Mouse (Mus musculus) limb, embryonic 12.5 days (tissue): Measurements from ENCODE around the gene Ube4b. TPM values are rescaled to one million over a fixed set of nuclear protein-coding genes. Genes with fewer than 3 reads are reported as not detected.
A peak's percentile ranks its signal among the peaks of the same experiment; 100 is the strongest.
"Not testable (repeated sequence)": the region's sequence is repeated elsewhere in the genome, so short reads cannot be mapped to it uniquely, and the experiment has no call there.

ENCODE experiments used
- ATAC-seq: fragments of 200-750 bp; cut with Nextera tagmentation; 2 replicates; pipeline ENCODE4 v1.8.0; 2017; ENCODE audit warnings: low read depth, moderate TSS enrichment; ENCODE audit not compliant: insufficient number of reproducible peaks, insufficient read depth, low FRiP score, low TSS enrichment
- H3K27ac ChIP-seq: fragments of 300-500 bp; sonication (generic); 2 replicates; pipeline ENCODE4 v1.5.1; 2016; ENCODE audit warnings: mild to moderate bottlenecking, moderate library complexity
- H3K27me3 ChIP-seq: fragments of 300-500 bp; sonication (generic); 2 replicates; pipeline ENCODE4 v1.6.1; 2016; ENCODE audit warnings: mild to moderate bottlenecking, moderate library complexity
- H3K36me3 ChIP-seq: fragments of 300-500 bp; sonication (generic); 2 replicates; pipeline ENCODE4 v1.6.1; 2016; ENCODE audit warnings: mild to moderate bottlenecking, moderate library complexity
- H3K4me1 ChIP-seq: fragments of 300-500 bp; sonication (generic); replicated peaks from 2 replicates; pipeline ENCODE4 v1.6.1; 2016
- H3K4me2 ChIP-seq: fragments of 300-500 bp; sonication (generic); 2 replicates; pipeline ENCODE4 v1.6.1; 2016; ENCODE audit warnings: mild to moderate bottlenecking, moderate library complexity
- H3K4me3 ChIP-seq: fragments of 300-500 bp; sonication (generic); replicated peaks from 2 replicates; pipeline ENCODE4 v1.5.1; 2016; ENCODE audit warnings: mild to moderate bottlenecking
- H3K9ac ChIP-seq: fragments of 300-500 bp; sonication (generic); replicated peaks from 2 replicates; pipeline ENCODE4 v1.6.1; 2016; ENCODE audit warnings: mild to moderate bottlenecking, moderate library complexity
- H3K9me3 ChIP-seq: fragments of 300-500 bp; sonication (generic); 2 replicates; pipeline ENCODE4 v1.6.1; 2016; ENCODE audit warnings: mild to moderate bottlenecking, moderate library complexity
- WGBS: fragments of 180-500 bp; shearing (Covaris S2); methylation state at CpG from one replicate; pipeline ENCODE4 v1.1.7; 2016; 5-methylcytosine and 5-hydroxymethylcytosine counted together
- polyA plus RNA-seq: library from polyadenylated mRNA; unstranded; fragments of >200 nt; fragmentation: Nextera tagmentation; extraction: Ambion mirVana; gene quantifications from 2 replicates; pipeline ENCODE4 v1.2.1, GENCODE M21; 2016

The Ube4b gene
- polyA plus RNA-seq: 55.1 and 67.3 TPM in 2 replicates

DNA sequence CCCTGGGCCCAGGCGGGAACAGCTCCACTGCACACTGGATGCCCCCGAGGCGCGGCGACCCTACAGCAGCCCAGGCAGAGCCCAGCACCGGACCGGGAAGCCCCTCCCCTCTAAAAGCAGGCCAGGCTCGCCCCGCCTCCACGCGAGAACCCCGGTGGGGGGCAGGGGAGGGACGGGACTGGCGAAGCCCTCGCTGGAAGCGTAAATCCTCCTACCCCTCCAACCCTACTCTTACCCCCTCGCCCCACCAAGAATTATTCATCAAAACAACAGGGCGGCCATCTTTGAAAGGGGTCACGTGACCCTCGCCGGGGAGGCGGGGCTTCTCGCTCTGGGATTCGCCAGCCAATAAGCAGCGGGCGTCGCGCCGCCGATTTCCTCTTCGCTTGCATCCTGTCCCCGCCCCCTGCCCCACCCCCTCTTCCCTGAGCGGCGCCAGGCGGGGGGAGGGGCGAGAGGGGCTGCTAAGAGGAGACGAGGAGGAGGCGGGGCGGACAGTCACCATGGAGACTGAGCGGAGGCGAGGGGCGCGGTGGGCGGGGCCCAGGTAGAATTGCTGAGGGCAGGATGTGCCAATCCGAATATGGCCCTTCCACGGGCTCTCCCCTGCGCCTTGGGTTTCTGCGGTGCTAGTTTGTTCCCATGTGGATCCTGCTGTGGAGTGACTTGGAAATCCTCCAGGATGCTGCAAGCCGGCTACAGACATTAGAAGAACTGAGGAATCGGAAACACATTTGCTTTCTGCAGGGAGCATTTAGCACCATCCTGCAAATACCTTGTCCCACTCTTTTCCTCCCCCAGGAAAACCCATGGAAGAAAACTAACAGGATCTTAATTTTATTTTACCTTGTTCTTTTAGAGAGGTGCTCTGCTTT is at the start of gene Ube4b:
TSS of gene Ube4b (minus strand) at position 425 of the 875 bp plus-strand sequence.
- peak; percentile 94 for ATAC-seq
- under 1% methylated on average over 49 of the region's 50 CpGs for WGBS

DNA sequence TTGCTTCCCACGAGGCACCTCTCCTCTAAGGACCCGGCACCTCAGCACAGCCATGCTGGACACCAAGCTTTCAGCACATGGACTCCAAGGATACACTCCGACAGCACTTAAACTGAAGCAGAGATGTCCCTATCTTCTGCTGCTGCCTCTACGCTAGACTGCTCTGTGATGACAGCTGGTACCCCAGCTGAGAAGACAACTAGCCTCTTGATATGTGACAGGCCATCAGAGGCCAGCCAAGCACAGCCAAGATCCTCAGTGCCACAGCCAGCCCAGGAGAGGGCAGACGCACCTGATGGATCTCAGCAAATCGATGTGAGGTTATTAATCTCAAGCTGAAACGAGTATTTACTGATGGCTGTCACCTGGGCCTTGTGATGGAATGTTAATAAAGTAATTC is 48.5 kb upstream of the Ube4b start:
- Histone ChIP-seq H3K4me1 (no peaks in the 10 kb centered on the region), H3K9ac (no peak overlapping the region), H3K4me3 (no peak overlapping the region), H3K9me3 (no peaks in the 10 kb centered on the region), H3K27me3 (no peaks in the 10 kb centered on the region), H3K27ac (no peak overlapping the region), H3K4me2 (no peak overlapping the region), H3K36me3 (peaks cover 40% of the 10 kb centered on the region)
- WGBS: 83% methylated on average over 7 of the region's 7 CpGs
- ATAC-seq: no peak

More for the DNA sequence above, at the start of gene Ube4b:
- Histone ChIP-seq H3K27me3 (no peaks in the 10 kb centered on the region), H3K4me2 (peak within 1 kb of the TSS; percentile 78), H3K4me1 (peaks cover 12% of the 10 kb centered on the region; the same call in 1 of the 2 replicates), H3K27ac (peak within 1 kb of the TSS; percentile 98), H3K4me3 (peak within 1 kb of the TSS; percentile 96), H3K36me3 (no peaks in the 10 kb centered on the region), H3K9me3 (no peaks in the 10 kb centered on the region), H3K9ac (peak within 1 kb of the TSS; percentile 89)

GRCm38 (mm10) chr4:149469557-149469956 is 43.0 kb upstream of the Ube4b start:
- no peak overlapping the region for H3K9ac ChIP-seq
- peaks cover 64% of the 10 kb centered on the region for H3K36me3 ChIP-seq
- no peak overlapping the region for H3K27ac ChIP-seq
- H3K4me2 ChIP-seq: no peak overlapping the region
- ATAC-seq: no peak
- no peaks in the 10 kb centered on the region for H3K4me1 ChIP-seq
- H3K27me3 ChIP-seq: no peaks in the 10 kb centered on the region
- H3K9me3 ChIP-seq: no peaks in the 10 kb centered on the region
- 93% methylated on average over 3 of the region's 3 CpGs for WGBS
- no peak overlapping the region for H3K4me3 ChIP-seq

GRCm38 (mm10) chr4:149463435-149463950 is 36.9 kb upstream of the Ube4b start:
- ATAC-seq: no peak
- H3K9me3 ChIP-seq: no peaks in the 10 kb centered on the region
- whole genome bisulfite sequencing: 81% methylated on average over 6 of the region's 6 CpGs

GRCm38 (mm10) chr4:149462305-149462971 is 35.9 kb upstream of the Ube4b start:
- Histone ChIP-seq H3K27ac (no peak overlapping the region), H3K4me1 (no peaks in the 10 kb centered on the region), H3K36me3 (peaks cover 3% of the 10 kb centered on the region; the same call in 1 of the 2 replicates), H3K4me3 (no peak overlapping the region), H3K27me3 (no peaks in the 10 kb centered on the region), H3K9ac (no peak overlapping the region), H3K9me3 (no peaks in the 10 kb centered on the region), H3K4me2 (no peak overlapping the region)
- ATAC-seq: no peak
- WGBS: 76% methylated on average over 6 of the region's 6 CpGs

More at GRCm38 (mm10) chr4:149463435-149463950, 36.9 kb upstream of the Ube4b start:
- Histone ChIP-seq H3K4me3 (no peak overlapping the region), H3K4me2 (no peak overlapping the region), H3K9ac (no peak overlapping the region), H3K27me3 (no peaks in the 10 kb centered on the region), H3K27ac (no peak overlapping the region), H3K4me1 (no peaks in the 10 kb centered on the region), H3K36me3 (peaks cover 12% of the 10 kb centered on the region; the same call in 1 of the 2 replicates)

GRCm38 (mm10) chr4:149461579-149462304 is 35.2 kb upstream of the Ube4b start:
- Histone ChIP-seq H3K9ac (no peak overlapping the region), H3K4me2 (no peak overlapping the region), H3K9me3 (no peaks in the 10 kb centered on the region), H3K4me3 (no peak overlapping the region), H3K27me3 (no peaks in the 10 kb centered on the region), H3K36me3 (no peaks in the 10 kb centered on the region), H3K27ac (no peak overlapping the region), H3K4me1 (no peaks in the 10 kb centered on the region)
- 70% methylated on average over 6 of the region's 7 CpGs for WGBS
- no peak for ATAC-seq

- H3K27ac ChIP-seq, H3K4me2 ChIP-seq, H3K36me3 ChIP-seq, H3K4me3 ChIP-seq, H3K9ac ChIP-seq, ATAC-seq, H3K4me1 ChIP-seq, H3K27me3 ChIP-seq, H3K9me3 ChIP-seq: not testable (repeated sequence)
- 87% methylated on average over 2 of the region's 2 CpGs for whole genome bisulfite sequencing
Observed at GRCm38 (mm10) chr4:149460475-149460874, 33.9 kb upstream of the Ube4b start.

DNA sequence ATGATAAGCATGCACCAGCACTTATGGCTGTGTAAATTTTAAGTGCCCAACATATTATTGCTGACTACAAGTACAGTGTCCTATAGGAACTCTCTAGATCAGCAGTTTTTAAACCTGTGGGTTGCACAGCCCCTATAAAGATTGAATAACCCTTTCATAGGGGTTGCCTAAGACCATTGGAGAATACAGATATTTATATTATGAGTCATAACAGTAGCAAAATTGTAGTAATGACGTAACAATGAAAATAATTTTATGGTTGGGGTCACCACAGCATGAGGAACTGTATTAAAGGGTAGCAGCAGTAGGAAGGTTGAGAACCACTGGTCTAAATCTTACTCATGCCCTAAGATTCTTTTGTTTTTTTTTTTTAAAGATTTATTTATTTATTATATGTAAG is 32.9 kb upstream of the Ube4b start:
- Histone ChIP-seq H3K9me3 (no peaks in the 10 kb centered on the region), H3K27me3 (no peaks in the 10 kb centered on the region), H3K9ac (no peak overlapping the region), H3K27ac (no peak overlapping the region), H3K4me1 (no peaks in the 10 kb centered on the region), H3K4me3 (no peak overlapping the region), H3K4me2 (no peak overlapping the region), H3K36me3 (no peaks in the 10 kb centered on the region)
- ATAC-seq: no peak
- 89% methylated on average over 1 of the region's 1 CpGs for WGBS

DNA sequence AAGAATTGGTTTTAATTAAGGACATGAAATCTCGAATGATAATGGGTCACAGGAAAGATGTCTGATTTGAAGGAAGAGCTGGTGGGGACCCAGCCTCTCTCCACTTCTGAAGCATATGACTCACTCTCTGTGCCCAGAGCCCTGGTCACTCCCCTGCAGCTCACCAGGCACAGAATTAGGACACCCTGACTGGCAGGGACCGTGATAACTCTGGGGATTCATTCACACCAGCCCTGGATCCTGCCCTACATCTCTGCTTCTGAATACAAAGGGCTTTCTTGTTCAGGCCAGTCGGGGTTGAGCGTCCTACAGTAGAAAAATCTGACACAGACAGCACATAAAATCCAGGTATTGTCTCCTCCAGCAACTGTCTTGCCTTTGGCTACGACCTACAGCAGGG is 32.0 kb upstream of the Ube4b start:
- Histone ChIP-seq H3K4me3 (no peak overlapping the region), H3K27me3 (no peaks in the 10 kb centered on the region), H3K36me3 (no peaks in the 10 kb centered on the region), H3K4me1 (no peaks in the 10 kb centered on the region), H3K9me3 (no peaks in the 10 kb centered on the region), H3K27ac (no peak overlapping the region), H3K9ac (no peak overlapping the region), H3K4me2 (no peak overlapping the region)
- 64% methylated on average over 5 of the region's 5 CpGs for WGBS
- no peak for ATAC-seq

DNA sequence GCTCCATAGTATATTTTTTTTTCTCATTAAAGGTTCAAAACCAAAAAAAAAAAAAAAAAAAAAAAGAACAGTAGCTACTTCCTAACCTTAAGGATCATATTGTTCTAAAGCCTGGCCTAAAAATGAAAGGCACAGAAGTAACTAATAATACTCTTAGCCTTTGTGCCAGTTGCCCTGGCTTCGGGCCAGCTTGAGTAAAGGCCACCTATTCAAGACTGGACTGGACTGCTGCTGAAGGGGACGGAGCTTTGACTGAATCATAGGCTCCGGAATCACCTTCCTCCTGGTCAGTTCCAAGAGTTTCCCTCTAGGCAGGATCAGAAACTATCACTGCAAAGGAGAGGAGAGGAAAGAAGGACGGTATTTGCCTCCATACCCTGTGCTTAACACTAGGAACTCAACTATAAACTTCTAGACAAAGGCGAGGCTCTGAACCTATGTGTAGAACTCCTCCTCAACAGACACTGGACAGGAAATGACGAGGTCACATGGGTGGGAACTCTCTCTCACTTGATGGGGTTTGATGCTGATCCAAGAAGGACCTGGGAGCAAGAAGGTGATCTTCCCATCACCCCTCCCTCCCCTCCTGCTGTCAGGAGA is 31.4 kb upstream of the Ube4b start:
- no peak for ATAC-seq
- WGBS: 76% methylated on average over 6 of the region's 6 CpGs
- Histone ChIP-seq H3K36me3 (no peaks in the 10 kb centered on the region), H3K4me2 (no peak overlapping the region), H3K27me3 (no peaks in the 10 kb centered on the region), H3K4me3 (no peak overlapping the region), H3K9ac (no peak overlapping the region), H3K9me3 (no peaks in the 10 kb centered on the region), H3K27ac (no peak overlapping the region), H3K4me1 (no peaks in the 10 kb centered on the region)
